Mouse (Mus musculus): ENCODE measurements at regions not wholly inside any gene's neighbourhood (a gene's known extent, or its start where the extent isn't known, plus 50 kb on each side); places are given as distances from the start of the nearest gene placed in this dataset.

GRCm38 (mm10) chr6:100083127-100083526, 204.2 kb downstream of the Rybp start:
- no peaks in the 10 kb centered on the region for H3K36me3 ChIP-seq (ENCODE audit: control insufficient read depth, insufficient read depth, low read length)
- H3K27ac ChIP-seq (replicated peaks; ENCODE audit: low read depth, low read length), result no peak overlapping the region
- H3K9ac ChIP-seq (ENCODE audit: low read depth, low read length), result no peak overlapping the region
- H3K4me2 ChIP-seq (ENCODE audit: low read depth, low read length), result no peak overlapping the region
- DNase-seq (ENCODE audit: low spot score) (no peak), ATAC-seq (ENCODE audit: low read depth) (no peak)
- no peaks in the 10 kb centered on the region for H3K9me3 ChIP-seq (ENCODE audit: control insufficient read depth, low read length)
- 63% methylated on average over 5 of the region's 5 CpGs for WGBS
- H3K4me3 ChIP-seq (ENCODE audit: low read depth, low read length), result no peak overlapping the region
- no peaks in the 10 kb centered on the region for H3K27me3 ChIP-seq (replicated peaks; ENCODE audit: control insufficient read depth, insufficient read depth, low read length)
- H3K4me1 ChIP-seq (ENCODE audit: control insufficient read depth, insufficient read depth, low read length), result peaks cover 3% of the 10 kb centered on the region; the same call in 1 of the 2 replicates

DNA sequence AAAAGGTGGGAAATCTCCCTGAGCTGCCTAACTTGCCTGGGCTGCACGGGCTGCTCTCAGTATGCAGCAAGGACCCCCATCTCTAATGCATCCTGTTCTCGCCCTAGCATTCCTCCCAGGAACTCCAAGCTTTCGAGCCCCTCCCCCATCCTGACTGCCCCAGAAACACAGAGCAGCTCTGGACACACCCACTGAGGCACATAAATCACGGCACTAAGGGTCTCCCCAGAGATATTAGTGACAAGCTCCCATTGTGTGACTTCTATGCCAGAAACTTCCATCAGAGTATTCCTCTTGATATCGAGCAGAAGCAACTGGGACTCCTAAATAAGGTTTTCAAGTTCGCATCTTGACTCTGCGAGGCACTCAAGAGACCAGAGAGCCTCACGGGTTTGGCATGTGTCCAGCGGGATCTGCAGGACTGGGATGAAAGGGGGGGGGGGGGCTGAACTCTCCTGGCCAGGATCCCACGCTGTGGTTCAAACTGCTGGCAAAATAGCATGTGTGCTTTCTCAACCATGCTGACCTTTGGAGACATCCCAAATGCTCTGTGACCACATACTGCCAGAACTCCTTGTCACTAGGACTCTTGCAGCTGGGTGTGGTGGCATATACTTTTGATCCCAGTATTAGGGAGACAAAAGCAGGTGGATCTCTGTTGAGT, 212.5 kb downstream of the Rybp start:
- 7% methylated on average over 9 of the region's 10 CpGs for WGBS
- Histone ChIP-seq H3K4me3 (ENCODE audit: low read depth, low read length) (no peak overlapping the region), H3K36me3 (ENCODE audit: control insufficient read depth, insufficient read depth, low read length) (no peaks in the 10 kb centered on the region), H3K27ac (replicated peaks; ENCODE audit: low read depth, low read length) (no peak overlapping the region), H3K4me1 (ENCODE audit: control insufficient read depth, insufficient read depth, low read length) (peaks cover 22% of the 10 kb centered on the region), H3K27me3 (replicated peaks; ENCODE audit: control insufficient read depth, insufficient read depth, low read length) (no peaks in the 10 kb centered on the region), H3K9ac (ENCODE audit: low read depth, low read length) (no peak overlapping the region), H3K9me3 (ENCODE audit: control insufficient read depth, low read length) (0 out of 2 replicates have a peak, but pooled peaks cover 6% of the 10 kb centered on the region), H3K4me2 (ENCODE audit: low read depth, low read length) (peak overlapping the region; percentile 15; the same call in 1 of the 2 replicates)
- peak; percentile 91 for DNase-seq (ENCODE audit: low spot score)
- ATAC-seq (ENCODE audit: low read depth), result peak; percentile 28

DNA sequence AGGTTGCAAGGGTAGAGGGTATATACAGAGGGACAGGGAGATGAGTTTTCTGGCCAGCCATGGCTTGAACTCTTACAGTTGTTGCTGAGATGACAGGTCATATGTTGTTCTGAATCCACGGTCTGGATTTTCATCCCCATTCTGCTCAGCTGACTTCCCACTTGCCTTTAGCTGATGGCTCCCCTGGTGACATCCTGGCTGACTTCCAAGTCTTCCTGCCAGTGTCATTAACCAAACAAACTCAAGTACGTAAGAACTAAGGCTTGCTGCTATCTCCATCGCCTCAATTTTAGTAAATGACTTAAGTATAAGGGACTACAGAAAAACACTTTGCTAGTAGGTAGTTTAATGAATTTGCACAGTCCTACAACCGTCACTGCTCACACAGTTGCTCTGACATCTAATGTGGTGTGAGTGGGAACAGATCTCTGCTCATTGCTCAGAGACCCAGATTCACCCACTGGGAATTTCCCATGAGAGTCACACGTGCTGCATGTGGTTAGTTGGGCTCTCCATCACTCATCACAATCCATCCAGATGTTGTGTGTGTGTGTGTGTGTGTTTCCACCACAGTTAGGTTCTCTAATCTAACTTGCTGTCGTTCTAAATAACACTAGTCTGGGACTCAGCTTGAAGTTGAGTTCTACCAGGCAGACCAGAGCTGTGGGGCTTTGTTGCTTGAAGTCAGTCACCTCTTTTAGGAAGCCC, 214.9 kb downstream of the Rybp start:
- Histone ChIP-seq H3K27me3 (replicated peaks; ENCODE audit: control insufficient read depth, insufficient read depth, low read length) (no peaks in the 10 kb centered on the region), H3K27ac (replicated peaks; ENCODE audit: low read depth, low read length) (no peak overlapping the region), H3K4me2 (ENCODE audit: low read depth, low read length) (no peak overlapping the region), H3K4me3 (ENCODE audit: low read depth, low read length) (no peak overlapping the region), H3K9ac (ENCODE audit: low read depth, low read length) (no peak overlapping the region), H3K4me1 (ENCODE audit: control insufficient read depth, insufficient read depth, low read length) (peaks cover 19% of the 10 kb centered on the region), H3K9me3 (ENCODE audit: control insufficient read depth, low read length) (0 out of 2 replicates have a peak, but pooled peaks cover 6% of the 10 kb centered on the region), H3K36me3 (ENCODE audit: control insufficient read depth, insufficient read depth, low read length) (no peaks in the 10 kb centered on the region)
- WGBS, result 37% methylated on average over 6 of the region's 6 CpGs
- no peak for DNase-seq (ENCODE audit: low spot score)
- no peak for ATAC-seq (ENCODE audit: low read depth)

DNA sequence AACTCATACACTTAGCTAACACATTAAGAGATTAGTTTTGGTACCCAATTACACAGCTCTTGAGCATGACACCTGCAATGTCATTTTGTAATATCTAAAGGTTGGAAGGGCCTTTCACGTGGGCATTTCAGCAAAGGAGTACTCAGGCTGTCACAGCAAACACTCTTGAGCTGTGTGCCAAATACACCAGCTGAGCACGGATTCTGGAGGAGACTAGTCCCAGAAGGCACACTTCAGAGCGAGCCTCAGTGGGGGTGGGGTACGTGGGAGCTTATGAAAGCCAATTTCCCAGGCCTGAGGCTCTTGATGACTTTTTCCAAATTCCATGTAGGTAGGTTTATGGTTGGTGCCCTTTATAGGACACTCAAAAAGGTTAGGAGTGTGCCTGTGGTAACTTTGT, 218.1 kb downstream of the Rybp start:
- Histone ChIP-seq H3K9me3 (ENCODE audit: control insufficient read depth, low read length) (no peaks in the 10 kb centered on the region), H3K4me3 (ENCODE audit: low read depth, low read length) (no peak overlapping the region), H3K27me3 (replicated peaks; ENCODE audit: control insufficient read depth, insufficient read depth, low read length) (no peaks in the 10 kb centered on the region), H3K36me3 (ENCODE audit: control insufficient read depth, insufficient read depth, low read length) (no peaks in the 10 kb centered on the region), H3K4me2 (ENCODE audit: low read depth, low read length) (no peak overlapping the region), H3K9ac (ENCODE audit: low read depth, low read length) (no peak overlapping the region), H3K27ac (replicated peaks; ENCODE audit: low read depth, low read length) (no peak overlapping the region), H3K4me1 (ENCODE audit: control insufficient read depth, insufficient read depth, low read length) (peaks cover 7% of the 10 kb centered on the region; the same call in 1 of the 2 replicates)
- DNase-seq (ENCODE audit: low spot score) (no peak), ATAC-seq (ENCODE audit: low read depth) (no peak)
- WGBS, result 74% methylated on average over 4 of the region's 4 CpGs

DNA sequence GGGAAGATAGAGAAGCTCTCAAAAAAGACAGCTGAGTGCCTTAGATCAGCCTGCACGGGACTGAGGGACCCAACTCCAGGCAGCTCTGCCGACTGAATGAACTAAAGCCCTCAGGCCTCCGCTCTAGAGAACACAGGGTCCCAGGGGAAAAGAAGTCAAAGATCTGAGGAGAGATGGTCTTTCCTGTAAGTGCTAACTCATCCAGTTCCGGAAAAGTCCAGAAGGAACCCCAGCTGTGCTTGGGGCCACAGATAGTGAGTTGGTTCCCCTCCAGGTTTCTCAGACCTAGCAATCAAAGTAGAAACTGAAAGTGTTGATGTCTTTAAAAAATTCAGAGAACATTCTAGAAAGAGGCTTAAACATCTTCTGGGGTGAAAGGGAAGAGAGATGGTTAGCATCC, 220.0 kb downstream of the Rybp start:
- DNase-seq (ENCODE audit: low spot score) (no peak), ATAC-seq (ENCODE audit: low read depth) (no peak)
- Histone ChIP-seq H3K27ac (replicated peaks; ENCODE audit: low read depth, low read length) (no peak overlapping the region), H3K9me3 (ENCODE audit: control insufficient read depth, low read length) (no peaks in the 10 kb centered on the region), H3K4me1 (ENCODE audit: control insufficient read depth, insufficient read depth, low read length) (peaks cover 5% of the 10 kb centered on the region; the same call in 1 of the 2 replicates), H3K4me3 (ENCODE audit: low read depth, low read length) (no peak overlapping the region), H3K9ac (ENCODE audit: low read depth, low read length) (no peak overlapping the region), H3K4me2 (ENCODE audit: low read depth, low read length) (no peak overlapping the region), H3K27me3 (replicated peaks; ENCODE audit: control insufficient read depth, insufficient read depth, low read length) (no peaks in the 10 kb centered on the region), H3K36me3 (ENCODE audit: control insufficient read depth, insufficient read depth, low read length) (no peaks in the 10 kb centered on the region)
- WGBS, result 72% methylated on average over 4 of the region's 4 CpGs

GRCm38 (mm10) chr6:100065586-100065985, 221.7 kb downstream of the Rybp start:
- Histone ChIP-seq H3K4me2 (ENCODE audit: low read depth, low read length) (no peak overlapping the region), H3K27me3 (replicated peaks; ENCODE audit: control insufficient read depth, insufficient read depth, low read length) (no peaks in the 10 kb centered on the region), H3K9ac (ENCODE audit: low read depth, low read length) (no peak overlapping the region), H3K4me1 (ENCODE audit: control insufficient read depth, insufficient read depth, low read length) (no peaks in the 10 kb centered on the region), H3K27ac (replicated peaks; ENCODE audit: low read depth, low read length) (no peak overlapping the region), H3K9me3 (ENCODE audit: control insufficient read depth, low read length) (no peaks in the 10 kb centered on the region), H3K36me3 (ENCODE audit: control insufficient read depth, insufficient read depth, low read length) (no peaks in the 10 kb centered on the region), H3K4me3 (ENCODE audit: low read depth, low read length) (no peak overlapping the region)
- no peak for DNase-seq (ENCODE audit: low spot score)
- no peak for ATAC-seq (ENCODE audit: low read depth)
- 93% methylated on average over 3 of the region's 3 CpGs for WGBS

GRCm38 (mm10) chr6:100062961-100063360, 224.3 kb downstream of the Rybp start:
- H3K36me3 ChIP-seq (ENCODE audit: control insufficient read depth, insufficient read depth, low read length), result no peaks in the 10 kb centered on the region
- no peak overlapping the region for H3K4me3 ChIP-seq (ENCODE audit: low read depth, low read length)
- H3K4me2 ChIP-seq (ENCODE audit: low read depth, low read length), result no peak overlapping the region
- DNase-seq (ENCODE audit: low spot score) (no peak), ATAC-seq (ENCODE audit: low read depth) (no peak)
- no peaks in the 10 kb centered on the region for H3K27me3 ChIP-seq (replicated peaks; ENCODE audit: control insufficient read depth, insufficient read depth, low read length)
- H3K27ac ChIP-seq (replicated peaks; ENCODE audit: low read depth, low read length), result no peak overlapping the region
- 72% methylated on average over 8 of the region's 8 CpGs for WGBS
- no peak overlapping the region for H3K9ac ChIP-seq (ENCODE audit: low read depth, low read length)
- peaks cover 8% of the 10 kb centered on the region; the same call in 1 of the 2 replicates for H3K4me1 ChIP-seq (ENCODE audit: control insufficient read depth, insufficient read depth, low read length)
- H3K9me3 ChIP-seq (ENCODE audit: control insufficient read depth, low read length), result no peaks in the 10 kb centered on the region

GRCm38 (mm10) chr6:100059803-100060202, 227.5 kb downstream of the Rybp start:
- H3K9me3 ChIP-seq (ENCODE audit: control insufficient read depth, low read length), result no peaks in the 10 kb centered on the region

More at GRCm38 (mm10) chr6:100059803-100060202, 227.5 kb downstream of the Rybp start:
- Histone ChIP-seq H3K27me3 (replicated peaks; ENCODE audit: control insufficient read depth, insufficient read depth, low read length) (no peaks in the 10 kb centered on the region), H3K4me3 (ENCODE audit: low read depth, low read length) (no peak overlapping the region), H3K36me3 (ENCODE audit: control insufficient read depth, insufficient read depth, low read length) (no peaks in the 10 kb centered on the region), H3K27ac (replicated peaks; ENCODE audit: low read depth, low read length) (no peak overlapping the region), H3K4me1 (ENCODE audit: control insufficient read depth, insufficient read depth, low read length) (peaks cover 8% of the 10 kb centered on the region; the same call in 1 of the 2 replicates), H3K4me2 (ENCODE audit: low read depth, low read length) (no peak overlapping the region), H3K9ac (ENCODE audit: low read depth, low read length) (no peak overlapping the region)
- 33% methylated on average over 8 of the region's 8 CpGs for WGBS
- ATAC-seq (ENCODE audit: low read depth) (no peak), DNase-seq (ENCODE audit: low spot score) (peak; percentile 46)
